Mouse (Mus musculus) CD8-positive naive resting alpha-beta T cell, adult 2 months (primary cell): ENCODE results near the gene Pex11g.

Experiments used
- DNase-seq, 2 experiments: peaks; one replicate each; pipeline ENCODE4 v3.0.0; 2022; ENCODE audit warnings: low read depth in 2 of 2, low spot score in 2 of 2

The Pex11g gene

GRCm38 (mm10) chr8:3481605-3482004, 14.1 kb upstream of the Pex11g start:
- no peak for DNase-seq

DNA sequence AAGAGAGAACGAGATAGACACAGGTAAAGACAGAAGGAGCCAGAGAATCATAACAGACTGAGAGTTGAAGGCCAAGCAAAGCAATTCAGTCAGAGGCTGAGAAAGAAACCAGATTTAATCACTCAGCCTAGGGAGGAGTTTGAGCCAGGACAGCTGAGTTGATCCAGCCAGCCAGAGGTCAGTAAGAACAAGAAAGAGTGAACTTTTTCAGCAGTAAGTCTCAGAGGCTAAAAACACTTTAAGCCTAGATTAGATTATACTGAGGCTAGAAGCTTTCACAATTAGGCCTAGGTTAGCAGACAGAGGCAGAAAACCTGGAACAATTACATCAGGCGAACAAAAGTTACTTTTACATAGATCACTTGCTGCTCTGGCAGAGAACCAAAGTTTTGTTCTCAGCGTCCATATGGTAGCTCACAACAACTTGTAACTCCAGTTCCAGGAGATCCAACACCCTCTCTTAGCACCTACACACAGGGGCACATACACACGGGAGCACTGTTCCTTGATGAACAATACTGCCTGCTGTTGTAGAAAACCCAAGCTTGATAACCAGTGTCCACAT, 12.8 kb upstream of the Pex11g start:
- DNase-seq: no peak

DNA sequence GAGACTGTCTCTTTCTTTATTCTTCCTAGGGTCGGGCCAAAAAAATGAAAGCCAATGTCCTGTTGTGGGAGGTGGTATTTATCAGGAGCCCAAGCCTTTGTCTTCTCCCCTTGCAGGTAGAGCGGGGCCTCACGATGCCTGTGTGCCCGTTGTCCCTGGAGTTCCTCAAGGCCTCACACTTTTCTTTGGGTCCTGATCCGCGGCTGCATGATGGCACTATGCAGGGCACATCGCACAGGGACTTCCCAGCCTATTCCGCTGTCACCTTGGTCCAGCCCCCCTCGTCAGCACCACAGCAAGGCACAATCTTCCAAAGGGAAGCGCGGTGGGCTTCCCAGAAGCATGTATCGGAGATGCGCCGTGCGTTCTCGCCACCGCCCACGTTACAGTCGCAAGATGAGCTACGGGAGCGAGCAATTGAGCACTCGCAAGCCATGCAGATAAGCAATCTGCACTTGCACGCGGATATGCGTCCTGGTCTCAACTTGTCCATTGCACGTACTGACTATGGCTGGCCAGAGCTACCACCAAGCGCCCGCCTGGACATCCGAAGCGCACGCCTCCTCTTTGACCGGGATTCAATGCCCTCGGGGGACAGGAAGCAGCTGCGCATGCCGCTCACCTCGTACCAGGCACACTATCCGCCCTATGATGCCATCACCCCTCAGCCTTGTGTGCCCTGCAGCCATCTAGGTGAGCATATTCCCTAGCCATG, 8.4 kb upstream of the Pex11g start:
- DNase-seq: no peak

- no peak for DNase-seq
These were observed 3.1 kb upstream of the Pex11g start, which contains the start of gene Tex45 for GRCm38 (mm10) chr8:3470562-3470961. Gene Tex45, plus strand, starts transcription at chr8:3470862.

- DNase-seq: no peak
These were observed 1.4 kb upstream of the Pex11g start for GRCm38 (mm10) chr8:3468838-3469237.

- DNase-seq: no peak
These were observed 536 bp upstream of the Pex11g start for GRCm38 (mm10) chr8:3467886-3468545.

GRCm38 (mm10) chr8:3464309-3464708, 3.2 kb downstream of the Pex11g start:
- peak in 1 of 2 experiments; percentile 22 for DNase-seq

DNA sequence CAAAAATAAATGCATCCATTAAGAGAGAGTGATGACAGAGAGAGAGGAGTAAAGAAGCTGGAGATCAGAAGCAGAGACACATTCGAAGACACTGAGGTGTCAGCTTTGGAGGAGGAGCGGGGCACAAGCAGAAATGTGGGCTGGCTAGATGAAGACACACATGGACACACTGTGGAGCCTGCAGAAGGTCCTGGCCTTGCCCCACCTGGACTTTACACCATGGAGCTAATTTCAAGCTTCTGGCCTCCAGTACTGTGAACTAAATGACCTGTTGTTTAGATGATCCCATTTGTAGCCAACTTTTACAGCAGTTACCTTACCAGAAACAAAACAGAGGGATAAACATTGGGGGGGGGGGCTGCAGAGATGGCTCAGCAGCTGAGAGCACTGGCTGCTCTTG, 4.2 kb downstream of the Pex11g start:
- no peak for DNase-seq

DNA sequence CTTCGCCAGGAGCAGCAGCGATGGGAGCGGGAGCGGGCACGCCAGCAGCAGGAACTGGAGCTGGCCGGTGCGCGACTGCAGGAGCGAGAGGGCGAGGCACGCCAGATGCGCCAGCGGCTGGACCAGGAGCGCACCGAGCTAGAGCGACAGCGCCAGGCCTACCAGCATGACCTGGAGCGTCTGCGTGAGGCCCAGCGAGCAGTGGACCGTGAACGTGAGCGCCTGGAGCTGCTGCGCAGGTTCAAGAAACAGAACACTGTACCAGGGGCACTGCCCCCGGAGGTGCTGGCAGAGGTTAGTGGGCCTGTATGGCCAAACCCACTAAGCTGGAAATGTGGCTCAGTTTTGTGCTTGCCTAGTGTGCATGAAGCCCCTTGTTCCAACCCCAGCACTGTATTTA, 15.5 kb downstream of the Pex11g start:
- DNase-seq: no peak

DNA sequence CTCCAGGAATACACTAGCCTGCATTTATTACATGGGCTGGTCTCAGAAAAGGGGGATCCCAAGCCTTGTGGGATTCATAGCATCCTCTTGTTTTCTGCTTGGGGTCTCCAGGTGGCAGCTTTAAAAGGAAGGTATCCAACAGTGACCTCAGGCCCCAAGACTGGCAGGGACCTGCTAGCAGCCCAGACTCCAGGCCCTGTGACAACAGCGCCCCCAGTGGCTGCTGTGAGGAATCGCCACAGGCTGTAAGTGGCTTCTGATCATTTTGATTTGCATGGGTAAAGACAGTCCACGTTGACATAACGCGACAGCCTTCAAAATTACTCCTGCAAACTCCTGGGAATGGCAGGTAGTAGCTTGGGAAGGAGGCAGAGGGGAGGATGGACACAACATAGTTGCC, 16.8 kb downstream of the Pex11g start:
- DNase-seq: peak; percentile 27 to 45

DNA sequence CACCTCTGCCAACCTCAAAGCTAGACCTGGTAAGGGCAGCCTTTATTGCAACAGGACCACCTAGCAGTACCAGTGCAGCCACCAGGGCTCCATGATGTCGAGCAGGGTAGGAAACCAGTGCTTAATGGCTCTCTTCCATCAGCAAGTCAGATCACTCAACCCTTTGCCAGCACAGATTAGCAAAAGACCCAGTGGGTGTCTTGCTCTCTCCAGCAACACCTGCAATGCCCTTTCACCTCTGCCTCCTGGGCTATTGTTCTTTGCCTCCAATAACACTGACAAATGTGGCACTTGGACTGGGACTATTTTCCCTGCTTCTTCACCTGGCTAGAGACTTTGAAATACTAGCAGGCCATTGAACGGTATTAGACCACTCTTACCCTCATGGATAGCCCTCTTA, 18.3 kb downstream of the Pex11g start:
- no peak for DNase-seq

DNA sequence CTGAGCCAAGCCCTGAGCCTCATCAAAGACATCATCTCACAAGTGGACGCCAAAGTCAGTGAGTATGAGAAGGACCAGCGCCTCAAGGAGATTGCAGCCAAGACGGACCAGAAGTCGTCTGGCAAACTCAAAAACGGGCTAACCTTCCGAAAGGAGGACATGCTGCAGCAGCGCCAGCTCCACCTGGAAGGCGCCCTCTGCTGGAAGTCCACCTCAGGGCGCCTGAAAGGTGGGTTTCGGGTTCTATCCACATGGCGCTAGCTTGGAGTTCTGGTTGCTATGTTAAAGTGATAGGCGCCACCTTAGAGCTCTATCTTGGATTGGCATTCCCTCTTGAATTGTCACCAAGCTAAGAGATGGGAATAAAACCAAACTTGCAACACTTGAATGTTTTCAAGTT, 28.0 kb downstream of the Pex11g start:
- DNase-seq: no peak

DNA sequence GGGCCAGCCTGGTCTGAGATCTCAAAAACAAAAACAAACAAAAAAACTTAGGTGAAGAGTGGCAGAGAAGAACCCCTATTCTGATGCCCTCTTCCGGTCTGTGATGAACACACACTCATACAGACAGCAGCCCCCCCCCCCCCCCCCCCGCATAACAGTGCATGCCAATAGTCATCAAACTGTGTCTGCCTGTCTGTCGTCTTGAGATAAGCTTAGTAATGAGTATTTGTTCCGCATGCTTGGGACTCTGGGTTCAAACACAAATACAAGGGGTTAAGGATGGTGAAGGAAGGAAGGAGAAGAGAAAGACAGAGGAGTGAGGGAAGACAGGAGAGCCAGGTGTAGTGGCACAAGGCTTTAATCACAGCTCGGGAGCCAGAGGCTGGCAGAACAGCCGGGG, 31.0 kb downstream of the Pex11g start:
- no peak for DNase-seq

DNA sequence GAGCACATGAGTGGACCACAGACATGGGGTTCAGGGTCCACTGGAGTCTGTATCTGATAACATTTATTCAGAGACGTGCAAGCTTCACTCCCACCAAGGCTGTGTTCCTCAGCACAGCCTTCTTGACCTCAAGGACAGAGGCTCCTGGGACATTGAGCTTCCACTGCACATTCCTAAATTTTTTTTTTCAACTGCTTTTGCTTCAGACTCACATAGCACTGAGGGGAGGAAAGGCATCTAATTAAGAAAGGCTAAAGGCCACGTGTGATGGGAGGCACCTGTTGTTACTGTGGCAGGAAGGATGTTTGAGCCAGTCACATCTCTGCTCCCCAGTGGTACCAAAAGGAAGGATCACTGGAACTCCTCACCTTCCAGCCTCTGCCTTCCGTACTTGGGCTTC, 36.4 kb downstream of the Pex11g start:
- DNase-seq: no peak

- no peak for DNase-seq
These were observed 37.5 kb downstream of the Pex11g start for GRCm38 (mm10) chr8:3429966-3430365.

- no peak for DNase-seq
These were observed 39.1 kb downstream of the Pex11g start for GRCm38 (mm10) chr8:3428426-3428825.

DNA sequence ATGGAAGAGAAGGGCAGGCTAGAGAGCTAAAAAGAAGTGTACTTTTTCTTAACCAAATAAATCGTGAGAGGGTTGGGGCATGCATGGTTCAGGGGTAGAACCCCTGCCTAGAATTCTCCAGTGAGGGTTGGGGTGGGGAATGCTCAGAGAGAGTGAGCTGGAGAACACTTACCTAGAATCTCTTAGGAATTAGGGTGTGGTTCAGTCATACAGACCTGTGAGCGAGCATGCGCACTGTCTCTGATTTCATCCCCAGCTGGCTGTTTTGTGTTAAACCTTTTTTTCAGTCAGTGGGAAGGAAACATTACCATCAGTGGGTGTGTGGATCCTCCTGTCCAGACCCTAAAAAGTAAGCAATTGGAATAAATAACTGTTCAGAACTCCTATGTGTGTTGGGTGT, 41.3 kb downstream of the Pex11g start:
- no peak for DNase-seq

DNA sequence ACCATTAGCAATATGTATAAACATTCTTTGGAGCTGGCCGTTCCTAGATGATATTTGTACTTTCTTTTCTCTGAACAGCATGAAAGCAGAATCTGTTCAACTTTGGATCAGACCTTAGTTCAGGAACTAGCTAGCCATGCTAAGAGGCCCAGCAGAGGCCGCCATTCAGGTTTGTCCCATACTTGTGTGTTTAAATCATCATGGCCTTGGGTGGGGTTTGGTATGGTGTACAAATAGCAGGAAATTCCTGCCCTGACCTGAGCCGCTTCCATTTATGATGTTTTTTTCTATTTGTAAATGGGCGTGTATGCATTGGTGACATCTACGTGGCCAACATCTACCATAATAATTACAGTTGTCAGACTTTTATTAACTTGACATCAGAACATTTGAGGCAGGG, 42.3 kb downstream of the Pex11g start:
- no peak for DNase-seq

GRCm38 (mm10) chr8:3421507-3421906, 46.0 kb downstream of the Pex11g start:
- no peak for DNase-seq

- no peak for DNase-seq
These were observed 47.3 kb downstream of the Pex11g start for GRCm38 (mm10) chr8:3420105-3420706.

GRCm38 (mm10) chr8:3418101-3418500, 49.4 kb downstream of the Pex11g start:
- no peak for DNase-seq

DNA sequence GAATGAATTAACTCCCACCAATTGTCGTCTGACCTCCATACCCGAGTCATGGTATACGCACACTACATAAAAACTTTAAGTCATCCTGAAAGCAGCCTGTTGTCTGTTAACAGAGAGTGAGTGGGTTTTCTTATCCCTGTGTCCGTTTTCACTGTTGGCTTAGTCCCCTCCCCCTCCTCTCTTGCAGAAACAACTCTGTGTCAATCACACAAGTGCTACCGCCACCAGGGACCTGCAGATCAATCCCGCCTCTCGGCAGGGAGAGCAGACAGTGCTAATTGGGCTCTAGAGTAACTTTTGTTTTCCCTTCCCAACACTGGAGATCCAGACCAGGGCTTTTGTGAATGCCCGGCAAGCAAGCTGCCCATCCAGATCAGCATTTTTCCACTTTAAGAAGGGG, 50.0 kb downstream of the Pex11g start:
- DNase-seq: no peak
